Mouse (Mus musculus) heart, adult 8-10 months (tissue): Measurements from ENCODE around the gene Tmco3. TPM values are rescaled to one million over a fixed set of nuclear protein-coding genes. Genes with fewer than 3 reads are reported as not detected.

Experiments
- DNase-seq: peaks from one replicate; pipeline ENCODE4 v3.0.0; 2022; ENCODE audit warnings: low spot score
- total RNA-seq, 4 experiments: library from RNA; stranded (reverse); gene quantifications; 2 replicates each; pipeline ENCODE4 v1.2.4; 2022

The Tmco3 gene
- 10 to 100 TPM; 28.3 to 38.8 (median 33.8) TPM for total RNA-seq

- peak; percentile 94 for DNase-seq
Measured at GRCm38 (mm10) chr8:13287692-13288623, at the start of gene Tmco3, which contains the start of gene Dcun1d2. Tmco3 (plus strand) TSS chr8:13288190. Dcun1d2 (minus strand) TSS chr8:13288131.

GRCm38 (mm10) chr8:13240055-13240454 is 47.9 kb upstream of the Tmco3 start:
- DNase-seq: no peak

GRCm38 (mm10) chr8:13240691-13241090 is 47.3 kb upstream of the Tmco3 start:
- DNase-seq: peak; percentile 63

DNA sequence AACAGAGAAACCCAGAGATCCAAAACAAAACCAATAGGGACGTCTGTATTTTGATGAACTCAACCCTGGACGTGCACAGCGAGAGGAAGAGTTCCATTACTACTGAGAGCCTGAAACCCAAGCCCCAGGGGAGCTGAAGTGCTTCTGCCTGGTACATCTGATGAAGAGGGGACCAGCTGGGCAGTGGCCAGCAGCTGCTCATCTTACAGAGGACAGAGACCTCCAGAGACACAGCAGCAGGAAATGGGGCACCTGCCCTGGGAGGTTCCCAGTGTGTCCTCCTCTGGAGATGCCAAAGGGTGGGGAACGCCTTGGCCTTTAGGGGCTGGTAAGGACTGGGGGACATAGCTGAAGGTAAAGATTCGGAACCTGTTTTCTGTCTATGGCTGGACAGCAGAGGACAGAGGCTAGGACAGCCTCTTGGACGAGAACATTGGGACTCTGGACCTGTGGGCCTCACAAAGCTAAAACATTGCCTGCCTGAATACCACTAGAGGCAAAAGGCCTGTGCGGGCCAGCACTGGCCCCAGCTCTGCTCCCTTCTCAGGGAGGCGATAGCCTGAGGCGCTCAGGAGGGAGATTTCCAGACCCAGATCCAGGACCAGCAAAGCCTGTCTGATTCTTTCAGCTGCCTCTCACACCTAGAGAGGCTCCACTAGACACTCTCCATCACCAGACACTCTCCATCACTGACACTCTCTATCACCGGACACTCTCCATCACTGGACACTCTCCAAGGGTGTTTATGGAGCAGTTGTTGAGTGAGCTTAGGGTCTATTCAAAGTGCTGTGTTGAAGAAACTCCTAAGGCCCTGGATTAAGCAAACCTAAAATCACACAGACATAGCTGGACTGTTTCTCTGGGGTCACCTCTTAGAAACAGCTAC is 44.8 kb upstream of the Tmco3 start:
- DNase-seq: no peak

GRCm38 (mm10) chr8:13244343-13244880 is 43.6 kb upstream of the Tmco3 start:
- no peak for DNase-seq

GRCm38 (mm10) chr8:13252837-13253236 is 35.2 kb upstream of the Tmco3 start:
- peak; percentile 46 for DNase-seq

- DNase-seq: no peak
Measured at GRCm38 (mm10) chr8:13253413-13253812, 34.6 kb upstream of the Tmco3 start.

DNA sequence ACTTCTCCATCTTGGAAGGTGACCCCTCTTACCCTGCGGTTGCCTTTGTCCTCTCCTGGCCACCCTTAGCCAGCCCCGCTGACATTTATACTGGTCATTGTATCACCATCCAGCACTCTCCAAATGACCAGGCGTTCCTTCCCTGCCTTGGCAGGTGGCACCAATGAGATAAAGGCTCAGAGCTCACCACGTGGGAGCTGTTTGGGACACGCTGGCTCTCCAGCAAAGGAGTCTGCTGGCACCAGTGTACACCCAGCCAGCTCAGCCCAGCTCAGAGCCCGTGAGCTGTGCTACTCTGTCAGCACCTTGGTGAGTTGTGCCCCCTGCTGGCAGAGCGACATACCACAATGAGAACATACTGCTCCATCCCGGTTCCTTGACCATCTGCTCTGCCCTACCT is 34.0 kb upstream of the Tmco3 start, which contains the start of gene Adprhl1:
Gene Adprhl1, minus strand, starts transcription at position 144 of the 400 bp plus-strand sequence.
- peak; percentile 67 for DNase-seq

DNA sequence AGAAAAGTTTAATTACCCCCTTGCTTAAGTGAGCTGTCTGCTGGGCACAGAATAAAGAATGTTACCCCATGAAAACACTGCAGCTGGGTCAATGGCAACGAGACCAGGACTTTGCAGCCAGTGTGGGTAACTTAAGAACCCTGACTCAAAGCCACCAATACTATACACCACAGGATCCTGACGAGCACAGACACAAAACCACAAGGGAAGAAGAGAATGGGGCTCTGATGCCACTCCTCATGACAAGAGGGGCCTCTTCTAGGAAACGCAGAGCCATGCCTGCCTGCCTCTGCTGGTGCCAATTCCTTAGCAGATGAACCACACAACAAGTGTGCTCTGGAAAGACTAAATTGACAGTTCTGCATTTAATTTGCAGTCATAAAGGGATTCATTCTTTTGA is 24.6 kb upstream of the Tmco3 start:
- no peak for DNase-seq

DNA sequence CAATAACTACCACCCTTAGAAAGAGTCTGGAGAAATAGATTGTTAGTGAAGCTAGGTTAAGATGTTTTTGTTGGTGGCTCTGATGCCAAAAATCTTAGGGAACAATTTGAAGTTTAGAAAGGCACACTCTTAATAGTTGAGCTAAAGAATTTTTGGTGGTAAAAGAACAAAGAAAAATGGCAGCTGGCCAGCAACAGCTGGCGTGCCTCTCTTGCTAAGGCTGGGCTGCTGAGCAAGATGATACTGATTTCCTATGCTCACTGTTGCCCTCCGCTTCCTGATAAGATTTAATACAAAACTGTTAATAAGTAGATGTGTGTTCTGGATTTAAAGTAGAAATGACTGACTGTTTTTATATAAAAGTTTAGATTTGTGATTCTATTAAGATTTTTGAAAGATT is 20.4 kb upstream of the Tmco3 start:
- no peak for DNase-seq

DNA sequence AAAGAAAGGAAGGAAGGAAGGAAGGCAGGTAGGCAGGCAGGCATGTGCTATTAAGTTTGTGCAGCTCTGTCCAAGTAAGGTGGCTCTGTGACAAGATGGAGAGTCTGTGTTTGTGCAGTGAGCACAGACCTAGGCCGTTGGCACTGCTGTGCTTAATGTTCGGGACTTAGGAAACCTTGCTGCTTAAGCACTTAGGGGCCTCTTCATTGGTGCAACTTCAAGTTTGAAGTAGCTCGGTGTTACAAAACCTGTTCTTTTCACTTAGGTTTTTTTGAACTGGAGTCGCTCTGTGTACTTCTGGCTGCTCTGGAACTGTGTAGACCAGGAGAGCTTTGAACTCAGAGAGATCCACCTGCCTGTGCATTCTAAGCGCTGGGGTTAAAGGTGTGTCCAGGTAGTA is 15.2 kb upstream of the Tmco3 start:
- DNase-seq: no peak

- no peak for DNase-seq
Measured at GRCm38 (mm10) chr8:13276941-13277447, 11.0 kb upstream of the Tmco3 start.

DNA sequence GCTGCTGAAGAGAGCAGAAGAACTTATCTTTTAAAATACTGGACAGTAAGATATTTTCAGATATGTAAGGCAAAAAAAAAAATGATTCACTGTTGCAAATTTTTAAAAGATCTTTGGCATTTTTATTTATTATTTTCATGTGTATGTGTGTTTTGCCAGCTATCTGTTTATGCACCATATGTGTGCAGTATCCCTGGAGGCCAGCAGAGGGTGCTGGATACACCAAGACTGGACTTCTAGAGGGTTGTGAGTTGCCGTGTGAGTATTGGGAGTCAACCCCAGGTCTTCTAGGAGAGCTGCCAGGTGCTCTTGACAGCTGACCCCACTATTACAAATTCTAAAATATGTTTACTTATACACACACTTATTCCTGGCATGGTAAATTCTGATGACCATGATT is 4.8 kb upstream of the Tmco3 start:
- DNase-seq: no peak

DNA sequence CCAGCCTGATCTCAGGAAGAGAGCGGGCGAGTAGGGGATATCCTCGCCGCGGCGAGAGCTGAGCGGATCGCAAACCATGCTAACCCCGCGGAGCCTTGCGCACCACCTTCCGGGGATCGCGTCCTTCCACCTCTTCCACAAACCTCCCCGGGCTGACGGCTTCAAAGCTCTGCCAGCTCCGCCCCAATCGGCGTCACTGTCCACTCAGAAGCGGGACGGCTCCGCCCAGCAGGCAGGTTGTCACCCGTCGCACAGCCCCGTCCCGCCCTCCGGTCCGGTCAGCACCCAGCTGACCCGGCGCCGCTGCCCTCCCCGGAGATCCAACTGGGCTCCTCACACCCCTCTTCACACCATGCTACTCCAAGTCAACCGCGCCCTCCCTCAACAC is 692 bp upstream of the Tmco3 start:
- DNase-seq: peak; percentile 88

DNA sequence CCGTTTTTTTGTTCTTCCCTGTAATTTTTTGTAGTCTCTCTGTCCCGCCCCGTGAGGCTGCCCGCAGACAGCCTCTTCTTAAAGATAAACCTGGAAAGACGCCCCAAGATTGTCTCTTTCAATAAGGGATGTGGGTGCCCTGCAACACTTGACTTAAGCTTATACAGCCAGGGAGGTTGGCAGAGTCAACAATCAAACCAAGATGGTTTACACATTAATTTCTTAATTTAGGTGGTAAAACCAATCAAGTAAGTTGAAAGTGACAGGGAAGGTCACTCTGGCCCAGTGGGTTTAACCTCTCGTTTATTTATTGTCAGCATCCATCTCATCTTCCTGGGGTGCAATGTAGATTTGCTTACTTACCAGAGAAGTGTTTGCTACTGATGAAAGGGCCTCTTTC is 656 bp downstream of the Tmco3 start:
- DNase-seq: no peak

GRCm38 (mm10) chr8:13292364-13292763 is 4.4 kb downstream of the Tmco3 start:
- DNase-seq: peak; percentile 72

GRCm38 (mm10) chr8:13293677-13294470 is 5.9 kb downstream of the Tmco3 start:
- DNase-seq: no peak

DNA sequence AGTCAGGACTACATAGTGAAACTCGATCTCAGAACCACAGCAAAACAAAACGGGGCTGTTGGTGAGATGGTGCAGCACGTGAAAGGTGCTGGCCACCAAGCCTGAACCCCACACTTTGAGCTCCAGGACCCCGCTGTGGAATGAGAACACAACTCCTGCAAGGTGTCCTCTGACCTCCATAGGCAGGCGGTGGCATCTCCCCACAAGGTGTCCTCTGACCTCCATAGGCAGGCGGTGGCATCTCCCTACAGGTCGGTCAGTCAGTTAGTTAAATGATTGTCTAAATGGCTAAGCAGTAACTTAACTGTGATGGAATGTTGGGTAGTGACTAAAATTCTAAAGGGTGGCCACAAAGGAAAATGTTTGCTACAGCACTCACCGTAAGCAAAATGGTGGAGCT is 11.6 kb downstream of the Tmco3 start:
- DNase-seq: no peak

- no peak for DNase-seq
Measured at GRCm38 (mm10) chr8:13301036-13301435, 13.0 kb downstream of the Tmco3 start.

DNA sequence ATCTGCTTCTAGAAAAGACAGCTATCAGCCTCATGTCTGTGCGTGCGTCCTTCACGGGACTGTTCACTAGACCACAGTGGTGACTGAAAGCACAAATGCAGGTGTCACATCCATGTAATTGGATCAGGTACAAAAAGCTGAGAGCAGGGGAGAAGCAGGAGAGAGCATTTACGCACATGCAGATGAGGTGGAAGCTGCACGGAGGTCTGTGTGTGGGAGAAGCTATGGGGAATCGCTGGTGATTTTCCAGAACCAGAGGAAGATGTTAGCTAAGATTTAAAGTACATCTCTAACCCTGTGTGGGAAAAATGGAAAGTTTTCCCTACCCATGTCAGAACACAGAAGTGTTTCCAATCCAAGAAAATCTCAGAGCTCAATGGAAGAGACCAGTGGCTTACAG is 17.5 kb downstream of the Tmco3 start:
- no peak for DNase-seq

DNA sequence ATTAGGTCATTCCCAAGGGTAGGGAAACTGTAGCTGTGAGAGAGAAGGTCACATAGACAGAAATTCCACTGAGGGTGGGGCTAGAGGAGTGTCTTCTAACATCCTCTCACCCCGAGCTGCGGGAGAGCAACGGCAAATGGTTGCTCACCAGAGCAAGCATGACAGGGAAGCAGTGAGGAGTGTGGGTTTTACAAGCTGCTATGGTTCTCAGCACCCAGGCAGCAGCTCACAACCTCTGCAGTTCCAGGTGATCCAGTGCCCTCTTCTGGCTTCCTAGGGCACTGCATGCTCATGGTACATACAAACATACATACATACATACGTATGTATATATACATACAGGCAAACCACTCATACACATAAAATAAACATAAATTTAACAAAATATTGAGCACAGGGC is 17.9 kb downstream of the Tmco3 start:
- no peak for DNase-seq
